Mouse (Mus musculus): ENCODE measurements around the gene Add3.

Add3 gene

GRCm38 (mm10) chr19:53276902-53277707 lies 136.9 kb downstream of the Add3 start:
- no peak for DNase-seq

DNA sequence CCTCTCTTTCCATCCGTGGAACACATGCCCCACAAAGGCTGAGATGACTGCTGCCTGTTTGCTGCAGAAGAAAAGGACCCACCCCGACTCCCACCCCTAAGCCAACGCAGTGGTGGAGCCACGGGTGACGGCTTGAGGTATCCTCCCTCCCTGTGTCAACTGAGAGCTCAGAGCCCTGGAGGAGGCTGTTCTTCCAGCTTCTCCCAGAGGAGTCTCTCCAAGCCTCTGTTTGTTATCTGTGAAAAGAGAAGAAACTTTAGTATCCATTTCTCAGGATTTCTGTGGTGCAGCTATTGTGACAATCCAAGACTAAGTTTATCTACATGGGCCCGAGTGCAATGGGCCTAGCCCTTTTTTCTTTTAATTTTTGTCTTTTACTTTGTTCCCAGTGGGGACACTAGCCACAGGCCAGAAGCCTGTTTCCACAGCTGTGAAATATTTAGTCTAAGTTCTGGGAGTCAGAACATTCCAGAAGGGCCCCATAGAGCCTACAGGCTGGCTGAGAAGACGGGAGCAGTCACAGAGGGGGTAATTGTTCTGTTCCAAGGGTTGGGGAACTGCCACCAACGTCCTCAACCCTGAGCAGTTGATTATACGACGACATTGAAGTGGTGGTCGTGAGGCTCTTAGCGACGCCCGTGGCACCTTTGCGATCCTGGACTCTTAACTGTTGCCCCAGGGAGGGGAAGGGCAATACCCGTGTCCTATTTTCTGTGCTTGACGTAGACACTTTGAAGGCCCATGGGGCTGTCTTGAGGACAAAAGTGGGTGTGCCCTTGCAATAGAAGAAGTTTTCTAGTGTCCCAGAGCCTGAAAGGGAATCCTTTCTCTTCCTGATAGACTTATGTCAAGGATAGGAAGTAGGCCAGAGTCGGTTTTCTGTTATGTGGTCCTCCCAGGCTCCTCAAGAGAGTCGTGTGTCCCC lies 138.5 kb downstream of the Add3 start:
- no peak for DNase-seq

DNA sequence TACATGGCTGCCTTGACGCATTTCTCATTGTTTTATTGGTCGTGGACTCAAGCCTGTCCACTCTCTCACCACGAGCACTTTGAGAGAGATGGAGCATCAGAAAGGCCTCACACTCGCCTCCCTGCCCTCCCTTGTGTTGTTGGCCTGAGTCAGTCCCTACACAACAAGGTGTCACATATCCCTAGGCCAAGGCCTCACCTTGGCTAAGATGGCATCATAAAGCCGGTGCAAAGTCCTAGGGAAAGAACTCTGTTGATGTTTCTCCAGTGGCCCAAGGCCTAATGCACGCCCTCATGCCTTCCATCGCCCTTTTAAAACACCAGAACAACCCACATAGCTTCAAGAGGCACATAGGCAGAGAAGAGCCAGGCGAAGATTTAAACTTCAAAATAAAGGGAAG lies 140.0 kb downstream of the Add3 start:
- DNase-seq: no peak

GRCm38 (mm10) chr19:53282571-53282970 lies 142.3 kb downstream of the Add3 start:
- DNase-seq: no peak

GRCm38 (mm10) chr19:53283742-53284141 lies 143.5 kb downstream of the Add3 start:
- no peak for DNase-seq

GRCm38 (mm10) chr19:53284268-53285208 lies 144.3 kb downstream of the Add3 start:
- DNase-seq: peak; percentile 61 to 63

GRCm38 (mm10) chr19:53296331-53297254 lies 156.3 kb downstream of the Add3 start:
- no peak for DNase-seq
